Mouse (Mus musculus) large intestine, adult 2 months (tissue): ENCODE results near the gene Gm42417. TPM values are rescaled to one million over a fixed set of nuclear protein-coding genes. Genes with fewer than 3 reads are reported as not detected.

Experiments used
- DNase-seq: peaks from one replicate; pipeline ENCODE4 v3.0.0-alpha.2; 2012; ENCODE audit warnings: low read depth, low spot score
- WGBS: fragments of 180-500 bp; shearing (Covaris S2); methylation state at CpG from one replicate; pipeline ENCODE4 v1.1.7; 2018; 5-methylcytosine and 5-hydroxymethylcytosine counted together
- polyA plus RNA-seq: library from polyadenylated mRNA; depleted of rRNA; stranded (reverse); fragments of >200 nt; gene quantifications from 2 replicates; pipeline ENCODE4 v1.2.3, GENCODE M21; 2012

The Gm42417 gene
- polyA plus RNA-seq, 1 experiment = not detected

DNA sequence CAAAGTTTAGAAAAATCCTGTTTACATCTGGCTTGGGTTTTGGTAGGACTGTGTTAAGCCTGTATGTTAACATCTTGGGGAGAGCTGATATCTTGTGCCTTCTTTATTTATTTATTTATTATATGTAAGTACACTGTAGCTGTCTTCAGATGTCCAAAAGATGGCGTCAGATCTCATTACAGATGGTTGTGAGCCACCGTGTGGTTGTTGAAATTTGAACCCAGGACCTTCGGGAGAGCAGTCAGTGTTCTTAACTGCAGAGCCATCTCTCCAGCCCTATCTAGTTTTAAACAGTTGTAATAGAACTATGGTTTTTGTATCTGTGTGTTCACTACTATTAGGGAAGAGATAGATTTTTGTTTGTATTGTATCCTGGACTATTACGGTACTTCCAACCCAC is 10.0 kb downstream of the Gm42417 start:
- WGBS = 85% methylated on average over 4 of the region's 4 CpGs
- DNase-seq = no peak

DNA sequence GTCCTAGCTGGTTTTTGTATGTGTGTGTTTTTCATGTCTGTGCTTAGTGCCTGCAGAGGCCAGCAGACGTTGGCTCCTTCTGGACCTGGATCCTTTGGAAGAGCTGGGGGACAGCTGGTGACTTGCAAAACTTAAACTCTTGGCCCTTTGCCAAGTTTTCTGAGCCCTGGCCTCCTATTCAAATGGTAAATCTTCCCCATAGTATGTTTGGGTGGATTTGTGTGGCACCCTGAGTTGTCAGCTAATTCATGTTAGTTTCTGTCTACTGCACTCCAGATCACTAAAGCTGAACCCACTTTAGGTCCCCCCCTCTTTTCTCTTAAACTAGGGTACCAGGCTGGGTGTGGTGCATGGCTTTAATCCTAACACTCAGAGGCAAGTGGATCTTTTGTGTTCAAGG is 10.9 kb downstream of the Gm42417 start:
- 16% methylated on average over 1 of the region's 1 CpGs for WGBS
- DNase-seq = no peak

DNA sequence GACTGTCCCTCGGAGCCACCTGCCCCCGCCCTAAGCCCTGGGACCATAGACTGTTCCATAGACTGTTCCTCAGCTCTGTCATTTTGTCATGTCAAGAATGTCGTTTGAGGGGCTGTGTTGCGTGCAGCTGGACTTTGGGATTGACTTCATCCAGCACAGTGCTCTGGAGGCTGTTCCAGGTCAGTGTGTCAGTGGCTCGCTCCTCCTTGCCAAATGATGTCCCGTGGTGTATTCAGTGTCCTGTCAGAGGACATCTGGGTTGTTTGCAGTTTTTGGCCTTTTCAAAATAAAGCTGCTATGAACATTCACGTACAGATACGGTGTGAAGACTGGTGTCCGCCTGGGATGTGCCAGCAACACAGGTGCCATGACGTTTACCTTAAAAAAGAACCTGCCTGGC is 12.3 kb downstream of the Gm42417 start:
- WGBS = 85% methylated on average over 10 of the region's 10 CpGs
- DNase-seq = no peak

DNA sequence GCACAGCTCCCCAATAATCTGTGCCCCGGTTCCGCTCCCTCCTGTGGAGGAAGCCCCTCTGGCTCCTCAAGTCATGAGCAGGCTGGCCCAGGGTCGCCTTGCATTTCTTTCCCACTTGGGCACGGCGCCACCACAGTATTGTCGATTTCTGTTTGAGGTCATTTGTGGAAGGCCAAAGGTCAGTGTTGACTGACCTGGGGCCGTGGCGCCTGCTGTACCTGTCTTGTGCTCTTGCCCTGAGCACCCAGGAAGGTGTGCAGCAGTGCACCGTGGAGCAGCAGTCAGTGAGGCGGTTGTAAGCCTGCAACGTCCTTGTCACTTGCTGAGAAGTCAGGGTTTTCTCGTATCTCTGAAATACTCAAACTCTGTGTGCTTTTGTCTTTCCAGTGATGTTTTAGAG is 13.5 kb downstream of the Gm42417 start:
- no peak for DNase-seq
- WGBS = 75% methylated on average over 12 of the region's 12 CpGs

DNA sequence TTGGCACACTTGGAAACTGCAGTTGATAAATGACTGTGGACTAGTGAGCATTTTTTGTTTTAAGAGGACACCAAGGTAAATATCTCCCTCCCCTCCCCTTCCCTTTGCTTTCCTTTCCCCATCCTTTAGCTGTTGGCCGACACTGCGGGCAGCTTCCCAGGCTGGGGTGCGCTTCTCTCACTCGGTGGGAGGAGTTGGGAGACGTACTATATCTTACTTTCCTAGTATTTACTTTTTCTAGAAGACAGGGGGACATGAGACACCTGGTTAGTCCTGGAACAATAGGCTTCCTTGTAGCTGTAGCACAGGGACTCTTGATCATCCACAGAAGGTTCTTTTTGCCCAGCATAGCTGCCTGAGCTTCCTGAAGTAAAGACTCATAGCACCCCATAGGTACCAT is 15.2 kb downstream of the Gm42417 start:
- 51% methylated on average over 5 of the region's 5 CpGs for WGBS
- no peak for DNase-seq

DNA sequence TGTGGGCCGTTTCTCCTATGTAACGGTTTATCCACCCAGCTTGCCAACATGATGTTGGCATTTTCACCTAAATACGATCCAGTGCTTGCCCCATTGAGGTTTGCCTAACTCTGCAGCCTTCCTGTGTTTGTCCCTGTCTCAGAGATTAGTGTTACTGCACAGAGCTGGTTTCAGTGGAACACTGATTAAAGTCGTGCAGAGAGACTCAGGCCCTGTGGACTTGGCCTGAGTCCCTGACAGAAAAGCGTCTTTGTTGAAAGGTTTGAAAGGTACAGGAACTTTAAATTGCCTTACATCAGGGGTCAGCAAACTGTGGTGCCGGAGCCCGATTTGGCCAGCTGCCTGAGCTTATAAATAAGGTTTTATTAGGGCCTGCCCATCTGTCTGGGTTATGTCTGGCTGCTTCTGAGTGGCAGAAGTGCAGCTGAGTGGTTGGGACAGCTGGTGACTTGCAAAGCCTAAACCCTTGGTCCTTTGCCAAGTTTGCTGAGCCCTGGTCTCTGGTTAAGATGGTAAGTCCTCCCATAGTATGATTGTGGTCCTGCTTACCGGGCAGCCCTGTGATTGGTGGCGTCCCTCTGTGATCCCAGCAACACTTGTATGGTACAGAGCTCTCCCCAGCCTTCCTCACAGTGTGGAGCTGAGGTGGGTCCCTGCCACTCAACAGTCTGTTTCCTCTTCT is 15.8 kb downstream of the Gm42417 start:
- WGBS = 34% methylated on average over 9 of the region's 9 CpGs
- no peak for DNase-seq

DNA sequence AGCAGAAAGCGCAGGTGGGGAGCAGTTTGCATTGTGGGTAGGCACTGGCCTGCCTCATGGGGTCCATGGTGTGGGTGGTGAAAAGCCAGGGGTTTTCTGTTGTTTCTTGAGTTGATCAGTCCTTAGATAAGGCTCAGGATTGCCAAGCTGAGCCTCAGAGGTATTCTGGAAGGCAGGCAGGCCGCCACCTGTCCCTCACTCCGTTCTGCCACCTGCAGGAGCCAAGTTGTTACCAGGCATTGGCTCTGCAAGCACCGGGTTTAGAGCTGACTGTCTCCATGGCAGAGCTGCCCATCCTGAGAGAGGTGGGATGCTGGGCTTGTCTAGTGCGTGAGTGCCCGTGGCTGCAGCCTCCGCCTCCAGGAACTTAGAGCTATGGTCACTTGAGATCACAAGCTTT is 17.0 kb downstream of the Gm42417 start:
- DNase-seq = no peak
- 94% methylated on average over 7 of the region's 7 CpGs for WGBS

DNA sequence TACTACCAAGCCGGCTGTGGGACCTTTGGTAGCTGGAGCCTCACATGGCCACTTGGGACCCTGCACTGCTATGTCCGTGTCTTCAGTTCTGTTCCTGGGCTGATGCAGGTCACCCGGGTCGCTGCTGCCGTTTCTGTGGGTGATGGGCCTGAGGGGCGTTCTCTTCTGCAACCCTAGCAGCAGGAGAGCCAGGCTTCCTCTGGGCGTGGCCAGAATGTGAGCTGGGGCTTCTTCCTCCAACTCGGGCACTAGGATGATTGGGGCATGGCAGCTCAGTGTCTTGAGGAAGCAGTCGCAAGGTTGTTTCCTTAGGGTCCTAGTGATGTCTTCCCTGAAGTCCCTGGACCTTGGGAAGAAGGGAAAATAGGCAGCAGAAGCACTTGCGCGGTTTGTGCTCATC is 19.6 kb downstream of the Gm42417 start:
- no peak for DNase-seq
- WGBS = 74% methylated on average over 11 of the region's 11 CpGs

DNA sequence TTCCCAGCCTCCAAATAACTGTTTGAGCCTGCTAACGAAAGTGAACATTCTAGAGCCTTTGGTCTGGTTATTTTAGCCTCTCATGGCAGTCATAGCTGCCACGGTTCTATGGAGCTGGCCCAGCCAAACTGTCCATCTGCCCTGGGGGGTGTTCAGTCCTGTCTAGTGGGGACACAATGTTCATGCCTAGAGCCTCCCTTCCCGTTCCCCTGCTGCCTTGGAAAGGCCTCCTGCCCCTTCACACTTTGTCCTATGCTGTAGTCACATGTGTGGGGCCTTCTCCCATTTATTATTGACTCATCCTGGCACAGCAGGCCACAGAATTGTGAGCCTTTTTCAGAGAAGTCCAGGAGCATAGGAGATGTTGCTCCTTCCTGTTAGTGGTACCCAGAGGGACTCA is 21.0 kb downstream of the Gm42417 start:
- WGBS = 74% methylated on average over 3 of the region's 3 CpGs
- no peak for DNase-seq

DNA sequence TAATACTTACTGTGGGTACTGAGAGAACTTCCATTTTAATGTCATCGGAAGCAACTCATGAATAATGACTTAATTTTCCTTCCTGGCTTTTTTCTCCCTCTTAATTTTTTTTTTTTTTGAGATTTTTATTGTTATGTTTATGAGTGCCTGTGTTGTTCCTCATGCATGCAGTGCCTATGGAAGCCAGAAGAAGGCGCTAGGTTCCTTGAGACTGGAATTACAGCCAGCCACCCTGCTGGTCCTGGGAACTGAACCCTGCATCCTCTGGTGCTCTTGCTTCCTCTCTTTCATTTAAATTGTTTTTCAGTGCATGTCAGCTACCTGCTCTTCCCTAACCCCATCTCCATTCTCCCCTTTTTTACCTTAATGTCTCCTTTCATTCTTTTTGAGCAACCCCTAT is 25.5 kb downstream of the Gm42417 start:
- 71% methylated on average over 2 of the region's 2 CpGs for WGBS
- DNase-seq = no peak

DNA sequence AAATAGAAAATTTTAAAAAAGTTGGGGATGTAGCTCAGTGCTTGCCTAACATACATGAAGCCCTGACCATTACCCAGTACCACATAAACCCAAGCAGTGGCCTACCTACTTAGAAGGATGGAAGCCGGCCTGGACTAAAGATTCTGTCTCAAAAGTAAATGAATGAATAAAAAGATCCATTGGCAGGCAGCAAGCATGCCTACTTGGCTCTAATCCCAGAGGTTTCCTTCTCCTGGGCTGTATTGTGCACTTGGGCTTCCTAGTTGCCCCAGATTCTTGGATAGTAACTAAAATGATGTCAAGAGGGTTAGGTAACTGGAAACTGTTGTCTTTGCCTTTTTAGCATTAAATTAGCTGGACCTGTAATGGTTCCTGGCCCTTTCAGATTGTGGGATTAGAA is 25.9 kb downstream of the Gm42417 start:
- 9% methylated on average over 1 of the region's 1 CpGs for WGBS
- DNase-seq = no peak

DNA sequence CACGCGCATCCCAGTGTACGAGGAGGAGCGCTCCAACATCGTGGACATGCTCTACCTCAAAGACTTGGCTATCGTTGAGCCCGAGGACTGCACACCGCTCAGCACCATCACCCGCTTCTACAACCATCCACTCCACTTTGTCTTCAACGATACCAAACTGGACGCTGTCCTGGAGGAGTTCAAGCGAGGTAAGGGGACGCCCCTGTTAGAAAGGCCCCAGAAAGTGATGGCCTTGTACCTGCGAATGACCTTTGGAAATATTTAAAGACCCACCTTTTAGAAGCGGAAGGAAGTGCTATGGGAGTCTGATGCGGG is 26.3 kb downstream of the Gm42417 start:
- no peak for DNase-seq
- WGBS = 3% methylated on average over 16 of the region's 16 CpGs

DNA sequence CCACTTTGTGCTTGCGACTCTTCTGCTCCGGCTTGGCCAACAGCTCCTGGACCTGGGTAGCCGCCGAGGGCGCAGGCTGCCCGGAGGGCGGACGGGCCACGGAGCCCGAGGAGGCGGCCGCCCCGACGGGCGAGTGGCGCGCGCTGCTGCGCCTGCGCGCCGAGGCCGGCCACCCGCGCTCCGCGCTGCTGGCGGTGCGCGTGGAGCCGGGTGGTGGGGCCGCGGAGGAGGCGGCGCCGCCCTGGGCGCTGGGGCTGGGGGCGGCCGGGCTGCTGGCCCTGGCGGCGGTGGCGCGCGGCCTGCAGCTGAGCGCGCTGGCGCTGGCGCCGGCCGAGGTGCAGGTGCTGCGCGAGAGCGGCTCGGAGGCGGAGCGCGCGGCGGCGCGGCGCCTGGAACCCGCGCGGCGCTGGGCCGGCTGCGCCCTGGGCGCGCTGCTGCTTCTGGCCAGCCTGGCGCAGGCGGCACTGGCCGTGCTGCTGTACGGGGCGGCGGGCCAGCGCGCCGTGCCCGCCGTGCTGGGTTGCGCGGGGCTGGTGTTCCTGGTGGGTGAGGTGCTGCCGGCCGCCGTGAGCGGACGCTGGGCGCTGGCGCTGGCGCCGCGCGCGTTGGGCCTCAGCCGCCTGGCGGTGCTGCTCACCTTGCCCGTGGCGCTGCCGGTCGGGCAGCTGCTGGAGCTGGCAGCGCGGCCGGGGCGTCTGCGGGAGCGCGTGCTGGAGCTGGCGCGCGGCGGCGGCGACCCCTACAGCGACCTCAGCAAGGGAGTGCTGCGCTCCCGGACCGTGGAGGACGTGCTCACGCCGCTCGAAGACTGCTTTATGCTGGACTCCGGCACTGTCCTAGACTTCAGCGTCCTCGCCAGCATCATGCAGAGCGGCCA is 26.9 kb downstream of the Gm42417 start:
- WGBS = 3% methylated on average over 123 of the region's 126 CpGs
- DNase-seq = no peak

DNA sequence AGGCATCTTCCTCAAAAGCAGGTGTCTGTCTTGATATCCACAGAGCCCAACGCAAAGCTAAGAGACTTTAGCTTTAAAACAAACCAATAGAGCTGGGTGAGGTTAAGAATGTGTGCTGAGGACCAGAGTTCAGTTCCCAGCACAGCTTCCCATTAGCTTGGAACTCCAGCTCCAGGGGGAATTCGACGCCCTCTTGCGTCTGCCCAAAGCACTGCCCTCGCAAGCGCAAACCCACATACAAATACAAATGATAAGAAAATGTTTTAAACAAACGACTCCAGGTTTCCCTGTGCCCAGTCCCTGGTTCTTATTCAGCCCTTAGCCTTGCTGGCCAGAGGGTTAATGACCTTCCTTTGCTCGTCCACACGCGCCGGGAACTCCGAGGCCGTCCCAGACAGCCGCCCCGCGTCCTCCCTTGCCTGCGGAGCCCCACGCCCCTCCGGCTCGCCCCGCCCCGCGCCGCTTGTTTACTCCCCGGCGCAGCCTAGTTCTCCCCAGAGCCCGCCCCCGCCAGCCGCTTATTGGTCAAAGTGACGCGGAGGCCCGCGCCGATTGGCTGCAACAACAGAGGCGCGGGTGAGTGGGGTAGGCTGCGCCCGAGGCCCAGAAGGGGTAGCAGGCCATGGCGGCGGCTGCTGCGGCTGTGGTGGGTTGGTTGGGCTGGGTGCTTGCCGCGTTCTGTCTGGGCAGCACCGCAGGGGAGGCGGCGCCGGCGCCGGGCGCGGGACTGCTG is 27.8 kb downstream of the Gm42417 start, which contains the start of gene Cnnm3:
Gene Cnnm3, plus strand, starts transcription at position 579 of the 733 bp plus-strand sequence.
- peak; percentile 96 for DNase-seq
- WGBS = 2% methylated on average over 51 of the region's 51 CpGs

DNA sequence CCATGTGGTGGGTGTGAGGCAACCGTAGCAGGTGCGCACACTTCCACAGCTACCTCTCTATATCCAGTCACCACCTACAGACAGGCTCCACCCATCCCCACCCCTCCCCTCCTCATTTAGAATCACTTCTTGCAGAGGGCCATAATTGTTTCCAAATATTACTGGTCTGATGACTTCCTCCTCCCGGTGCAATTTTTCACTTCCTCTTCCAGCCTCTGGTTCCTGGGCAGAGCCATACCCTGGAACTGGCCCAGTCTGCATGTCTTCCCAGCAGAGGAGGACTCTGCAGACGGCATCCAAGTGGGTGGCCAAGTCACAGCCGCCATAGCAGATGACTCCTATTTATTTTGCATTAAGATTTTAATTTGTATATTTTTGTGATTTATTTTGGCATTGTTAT is 31.0 kb downstream of the Gm42417 start:
- 51% methylated on average over 5 of the region's 5 CpGs for WGBS
- DNase-seq = no peak

DNA sequence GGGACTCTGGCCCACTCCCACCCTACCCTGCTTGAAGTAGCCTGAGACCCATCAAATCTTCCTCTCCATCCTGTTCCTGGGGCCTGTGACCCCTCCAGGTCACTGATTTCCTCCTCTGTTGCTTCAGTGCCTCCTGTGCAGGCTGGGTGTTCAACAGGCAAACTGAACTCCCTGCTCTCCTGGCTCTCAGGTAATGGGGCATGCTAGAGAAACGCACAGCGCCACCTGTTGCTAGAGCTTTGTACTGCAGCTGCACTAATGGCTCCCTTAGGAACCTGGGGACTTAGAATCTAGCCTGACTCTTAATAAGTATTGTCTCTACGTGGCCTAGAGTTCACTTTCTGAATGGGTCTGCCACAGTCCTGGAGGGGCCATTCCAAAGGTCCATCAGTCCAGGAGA is 38.0 kb downstream of the Gm42417 start:
- DNase-seq = no peak
- 4% methylated on average over 3 of the region's 3 CpGs for WGBS

DNA sequence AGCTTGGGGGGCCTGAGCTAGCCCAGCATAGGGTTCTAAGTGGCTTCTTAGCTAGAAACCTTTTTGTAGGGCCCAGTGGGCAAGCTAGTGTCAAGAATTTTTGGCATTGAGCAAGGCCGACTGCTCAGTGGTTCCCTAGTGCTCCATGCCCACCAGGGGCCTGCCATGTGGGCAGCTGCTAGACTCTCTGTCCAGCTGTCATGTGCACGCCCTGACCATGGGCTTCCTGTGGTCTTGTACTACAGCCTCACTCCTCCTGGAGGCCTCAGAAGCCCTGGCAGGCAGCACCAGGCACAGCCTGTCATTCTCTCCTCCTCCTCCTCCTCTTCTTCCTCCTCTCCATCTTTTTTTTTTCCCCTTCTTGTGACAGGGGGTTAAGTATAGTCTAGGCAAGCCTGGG is 41.9 kb downstream of the Gm42417 start:
- WGBS = 81% methylated on average over 2 of the region's 2 CpGs
- DNase-seq = no peak

DNA sequence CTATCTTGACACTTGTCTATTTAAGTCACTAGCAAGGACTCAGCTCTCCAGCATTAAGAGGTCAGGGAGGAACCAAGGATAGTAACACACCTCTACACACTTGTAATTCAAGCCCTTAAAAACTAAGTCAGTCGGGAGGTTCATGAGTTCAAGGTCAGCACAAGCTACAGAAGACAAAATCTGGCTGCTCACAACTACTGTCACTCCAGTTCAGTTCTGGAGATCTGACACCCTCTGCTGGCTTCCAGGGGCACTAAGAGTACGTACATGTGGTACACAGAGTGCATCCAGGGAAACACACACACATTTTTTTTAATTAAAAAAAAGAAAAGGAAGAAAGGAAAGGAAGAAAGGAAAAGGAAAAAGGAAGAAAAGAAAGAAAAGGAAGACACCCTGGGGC is 42.5 kb downstream of the Gm42417 start:
- WGBS = 25% methylated on average over 2 of the region's 2 CpGs
- DNase-seq = no peak

DNA sequence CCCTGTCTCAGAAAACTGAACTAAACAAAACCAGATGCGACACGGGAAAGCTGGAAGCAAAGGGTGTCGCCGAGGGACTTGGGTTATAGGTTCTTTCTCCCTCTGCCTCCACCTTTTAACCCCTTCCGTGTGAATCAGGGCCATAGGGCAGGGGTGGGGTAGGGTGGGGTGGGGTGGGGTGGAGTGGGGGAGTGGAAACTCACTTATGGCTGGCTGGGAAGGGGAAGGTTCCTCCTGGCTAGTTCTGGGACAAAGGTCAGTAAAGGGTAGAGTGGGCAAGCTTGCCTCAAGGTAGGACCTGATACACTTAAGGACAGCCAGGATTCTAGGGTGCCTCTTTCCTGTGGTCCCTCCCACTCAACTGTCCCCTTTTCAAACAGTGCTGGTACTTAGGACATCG is 45.9 kb downstream of the Gm42417 start:
- no peak for DNase-seq
- WGBS = 32% methylated on average over 6 of the region's 6 CpGs

DNA sequence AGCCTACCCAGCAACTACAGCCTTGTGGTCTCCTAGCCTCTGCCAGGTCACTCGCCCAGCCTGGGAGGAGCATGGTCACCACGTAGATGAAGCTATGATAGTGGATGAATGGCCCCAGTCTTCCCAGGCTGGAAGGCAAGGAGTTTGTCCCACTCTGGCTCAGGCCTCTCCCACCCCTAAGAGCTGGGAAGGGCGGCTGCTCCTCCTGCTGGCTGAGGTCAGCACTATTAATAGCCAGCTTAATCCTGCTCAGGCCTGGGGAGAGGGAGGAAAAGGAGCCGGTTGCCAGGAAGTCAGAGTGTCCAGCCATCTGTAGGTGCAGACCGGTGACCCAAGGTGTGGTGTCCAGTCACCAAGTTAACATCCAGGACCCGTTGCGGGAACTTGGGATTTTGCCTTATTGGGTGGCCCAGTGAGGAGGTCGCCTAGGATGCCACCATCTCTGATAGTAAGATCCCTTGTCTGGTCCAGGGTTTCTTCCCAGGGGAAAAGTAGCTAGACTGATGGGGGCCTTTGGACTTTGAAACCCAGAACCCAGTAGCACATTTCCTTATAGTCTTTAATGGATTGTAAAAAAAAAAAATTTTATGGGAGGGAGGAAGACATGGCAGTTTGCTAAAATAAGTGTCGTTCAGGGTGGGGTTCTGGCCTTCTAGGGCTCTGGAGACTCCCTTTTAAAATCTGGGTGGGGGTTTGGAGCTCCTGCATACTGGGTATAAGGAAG is 46.7 kb downstream of the Gm42417 start:
- no peak for DNase-seq
- 13% methylated on average over 9 of the region's 9 CpGs for WGBS
